Mouse (Mus musculus) hindbrain, embryonic 12.5 days (tissue): Measurements from ENCODE around the gene Abca6. TPM values are rescaled to one million over a fixed set of nuclear protein-coding genes. Genes with fewer than 3 reads are reported as not detected.

ENCODE experiments used
- ATAC-seq: fragments of 200-750 bp; cut with Nextera tagmentation; 2 replicates; pipeline ENCODE4 v1.8.0; 2017; ENCODE audit warnings: moderate TSS enrichment; ENCODE audit not compliant: low FRiP score
- H3K27ac ChIP-seq: fragments of 300-500 bp; sonication (generic); 2 replicates; pipeline ENCODE4 v1.5.1; 2016; ENCODE audit warnings: mild to moderate bottlenecking
- H3K27me3 ChIP-seq: fragments of 300-500 bp; sonication (generic); 2 replicates; pipeline ENCODE4 v1.6.1; 2016; ENCODE audit warnings: mild to moderate bottlenecking
- H3K36me3 ChIP-seq: fragments of 300-500 bp; sonication (generic); 2 replicates; pipeline ENCODE4 v1.6.1; 2016; ENCODE audit warnings: mild to moderate bottlenecking
- H3K4me1 ChIP-seq: fragments of 300-500 bp; sonication (generic); 2 replicates; pipeline ENCODE4 v1.6.1; 2016
- H3K4me2 ChIP-seq: fragments of 300-500 bp; sonication (generic); replicated peaks from 2 replicates; pipeline ENCODE4 v1.6.1; 2016; ENCODE audit warnings: mild to moderate bottlenecking
- H3K4me3 ChIP-seq: fragments of 300-500 bp; sonication (generic); 2 replicates; pipeline ENCODE4 v1.5.1; 2016; ENCODE audit warnings: mild to moderate bottlenecking
- H3K9ac ChIP-seq: fragments of 300-500 bp; sonication (generic); 2 replicates; pipeline ENCODE4 v1.6.1; 2016; ENCODE audit warnings: mild to moderate bottlenecking, moderate library complexity
- H3K9me3 ChIP-seq: fragments of 300-500 bp; sonication (generic); replicated peaks from 2 replicates; pipeline ENCODE4 v1.6.1; 2016; ENCODE audit warnings: mild to moderate bottlenecking
- WGBS: fragments of 180-500 bp; shearing (Covaris S2); methylation state at CpG from one replicate; pipeline ENCODE4 v1.1.7; 2016; 5-methylcytosine and 5-hydroxymethylcytosine counted together
- polyA plus RNA-seq: library from polyadenylated mRNA; unstranded; fragments of >200 nt; fragmentation: Nextera tagmentation; extraction: Ambion mirVana; gene quantifications from 2 replicates; pipeline ENCODE4 v1.2.1, GENCODE M21; 2016

The Abca6 gene
- polyA plus RNA-seq, 1 experiment from 2014 or later = 0.35 TPM

DNA sequence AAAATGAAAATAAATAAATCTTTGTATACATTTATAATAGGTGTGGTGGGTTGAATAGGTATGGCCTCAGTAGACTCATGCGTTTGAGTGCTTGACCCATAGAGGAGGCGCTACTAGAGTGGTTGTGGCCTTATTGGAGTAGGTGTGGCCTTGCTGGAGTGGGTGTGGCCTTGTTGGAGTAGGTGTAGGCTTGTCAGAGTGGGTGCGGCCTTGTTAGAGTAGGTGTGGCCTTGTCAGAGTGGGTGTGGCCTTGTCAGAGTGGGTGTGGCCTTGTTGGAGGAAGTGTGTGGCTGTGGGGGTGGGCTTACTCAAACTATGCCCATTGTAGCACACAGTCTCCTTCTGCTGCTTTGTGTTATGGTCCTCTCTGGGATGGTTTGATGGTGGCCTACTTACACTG is 80.4 kb downstream of the Abca6 start:
- H3K27me3 ChIP-seq = no peaks in the 10 kb centered on the region
- ATAC-seq = no peak
- no peak overlapping the region for H3K9ac ChIP-seq
- no peaks in the 10 kb centered on the region for H3K36me3 ChIP-seq
- H3K9me3 ChIP-seq = no peaks in the 10 kb centered on the region
- H3K4me2 ChIP-seq = no peak overlapping the region
- no peak overlapping the region for H3K4me3 ChIP-seq
- 100% methylated on average over 3 of the region's 3 CpGs for WGBS
- H3K4me1 ChIP-seq = no peaks in the 10 kb centered on the region
- no peak overlapping the region for H3K27ac ChIP-seq

DNA sequence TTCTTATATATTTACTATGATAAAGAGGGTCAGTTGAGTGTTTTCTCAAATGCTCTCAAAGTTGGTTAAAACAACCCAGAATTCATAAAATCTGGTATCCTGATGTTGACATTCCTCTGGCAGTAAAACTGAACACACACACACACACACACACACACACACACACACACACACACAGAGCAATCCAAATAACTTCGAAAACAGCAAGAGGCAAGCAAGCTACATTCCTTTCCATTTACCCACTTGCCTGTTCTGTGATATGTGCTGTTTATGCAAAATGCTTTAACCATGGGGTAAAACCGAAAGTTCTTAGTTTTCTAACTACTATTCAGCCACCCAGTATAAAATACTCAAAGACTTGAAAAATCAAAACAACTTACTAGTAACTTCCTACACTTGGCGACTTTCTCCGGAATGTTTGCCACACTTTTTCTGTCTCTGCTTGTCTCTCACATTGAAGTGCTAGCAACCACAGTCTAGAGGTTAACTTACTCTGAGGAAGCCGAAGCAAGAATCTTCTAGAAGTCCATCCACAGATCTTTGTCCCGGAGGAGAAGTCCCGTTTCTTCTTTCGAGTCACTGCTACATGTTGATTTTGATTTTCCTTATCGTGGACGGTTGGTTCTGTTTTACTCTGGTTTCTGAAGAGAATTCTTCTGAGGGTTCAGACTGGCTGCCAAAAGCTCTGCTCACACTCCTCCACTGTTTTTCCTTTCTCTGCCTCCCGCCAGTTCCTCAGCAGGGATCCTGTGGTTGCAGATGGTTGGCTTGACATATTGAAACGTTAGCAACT is 83.9 kb downstream of the Abca6 start, which contains the start of gene Abca9:
Abca9 (minus strand) TSS at position 738 of the 793 bp plus-strand sequence.
- 47% methylated on average over 12 of the region's 12 CpGs for WGBS
- H3K4me3 ChIP-seq = no peak within 1 kb of the TSS
- no peak for ATAC-seq

DNA sequence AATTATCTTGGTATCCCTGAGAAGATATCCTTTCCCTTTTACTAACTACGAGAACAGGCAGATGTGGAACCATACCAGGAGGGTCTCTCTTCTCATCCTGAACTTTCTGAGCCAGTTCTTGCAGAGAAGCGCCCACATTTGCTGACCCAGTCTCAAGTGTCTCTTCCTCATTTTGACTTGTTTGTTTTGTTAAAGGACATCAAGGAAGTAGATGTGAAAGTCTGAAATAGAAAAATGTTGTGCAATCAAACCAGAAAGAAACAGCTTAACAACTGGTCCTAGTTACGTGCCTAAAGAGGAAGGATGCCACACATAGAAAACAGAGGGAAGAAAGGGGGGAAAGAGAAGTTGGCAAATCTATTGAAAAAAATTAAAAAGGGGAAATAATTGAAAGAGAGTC is 85.8 kb downstream of the Abca6 start:
- Histone ChIP-seq H3K27ac (no peak overlapping the region), H3K9me3 (no peaks in the 10 kb centered on the region), H3K36me3 (no peaks in the 10 kb centered on the region), H3K4me2 (no peak overlapping the region), H3K9ac (no peak overlapping the region), H3K4me3 (no peak overlapping the region), H3K4me1 (no peaks in the 10 kb centered on the region), H3K27me3 (no peaks in the 10 kb centered on the region)
- no peak for ATAC-seq
- 44% methylated on average over 3 of the region's 3 CpGs for WGBS

More for the DNA sequence above, 83.9 kb downstream of the Abca6 start, which contains the start of gene Abca9:
- H3K9me3 ChIP-seq = no peaks in the 10 kb centered on the region
- H3K4me1 ChIP-seq = no peaks in the 10 kb centered on the region
- no peak within 1 kb of the TSS for H3K9ac ChIP-seq
- 0 out of 2 replicates have a peak within 1 kb of the TSS, but pooled peaks have one; percentile 25 for H3K27ac ChIP-seq
- H3K27me3 ChIP-seq = no peaks in the 10 kb centered on the region
- H3K36me3 ChIP-seq = no peaks in the 10 kb centered on the region
- H3K4me2 ChIP-seq = no peak within 1 kb of the TSS; the same call in 1 of the 2 replicates

DNA sequence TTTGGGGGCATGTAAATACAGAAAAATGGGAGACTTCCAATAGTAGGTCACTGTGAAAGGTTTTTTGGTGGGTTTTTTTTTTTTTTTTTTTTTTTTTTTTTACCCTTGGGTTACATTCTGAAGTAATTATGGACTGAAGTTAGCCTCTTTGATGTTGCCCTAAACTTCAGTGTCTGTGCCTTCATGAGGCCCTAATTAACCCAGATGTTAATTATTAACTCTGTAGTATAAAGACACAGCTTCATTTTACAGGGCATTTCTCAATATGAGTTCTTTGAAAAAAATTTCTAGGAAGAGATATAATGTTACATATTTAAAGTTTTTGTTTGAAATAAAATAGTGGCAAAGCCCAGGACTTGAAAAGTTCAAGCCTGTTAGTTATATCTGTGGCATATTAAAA is 86.2 kb downstream of the Abca6 start:
- Histone ChIP-seq H3K4me1 (no peaks in the 10 kb centered on the region), H3K9me3 (no peaks in the 10 kb centered on the region), H3K4me3 (no peak overlapping the region), H3K27ac (no peak overlapping the region), H3K9ac (no peak overlapping the region), H3K27me3 (no peaks in the 10 kb centered on the region), H3K4me2 (no peak overlapping the region), H3K36me3 (no peaks in the 10 kb centered on the region)
- no peak for ATAC-seq

DNA sequence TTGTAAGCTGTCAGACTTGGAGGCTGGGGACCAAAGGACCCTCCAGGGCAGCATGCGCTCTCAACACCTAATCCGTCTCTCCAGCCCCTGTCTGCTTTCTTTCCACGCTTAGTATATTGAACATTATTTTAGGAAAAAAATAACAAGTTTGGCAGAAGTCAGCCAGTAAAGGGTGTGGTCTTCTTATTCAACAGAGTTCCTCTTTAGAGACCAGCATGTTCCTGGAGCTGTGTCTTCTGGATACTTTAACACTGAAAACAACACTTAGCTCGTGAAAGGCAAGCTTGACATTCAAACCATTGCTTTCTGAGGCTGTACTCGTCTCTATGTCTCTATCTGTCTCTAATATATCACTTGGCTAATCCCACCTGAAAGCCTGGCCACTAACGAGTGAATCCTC is 94.5 kb downstream of the Abca6 start:
- H3K27ac ChIP-seq = no peak overlapping the region
- H3K9ac ChIP-seq = no peak overlapping the region
- H3K9me3 ChIP-seq = no peaks in the 10 kb centered on the region
- no peaks in the 10 kb centered on the region for H3K27me3 ChIP-seq
- H3K4me1 ChIP-seq = no peaks in the 10 kb centered on the region
- no peak overlapping the region for H3K4me3 ChIP-seq
- WGBS = 81% methylated on average over 6 of the region's 6 CpGs
- no peak for ATAC-seq
- no peaks in the 10 kb centered on the region for H3K36me3 ChIP-seq
- no peak overlapping the region for H3K4me2 ChIP-seq

DNA sequence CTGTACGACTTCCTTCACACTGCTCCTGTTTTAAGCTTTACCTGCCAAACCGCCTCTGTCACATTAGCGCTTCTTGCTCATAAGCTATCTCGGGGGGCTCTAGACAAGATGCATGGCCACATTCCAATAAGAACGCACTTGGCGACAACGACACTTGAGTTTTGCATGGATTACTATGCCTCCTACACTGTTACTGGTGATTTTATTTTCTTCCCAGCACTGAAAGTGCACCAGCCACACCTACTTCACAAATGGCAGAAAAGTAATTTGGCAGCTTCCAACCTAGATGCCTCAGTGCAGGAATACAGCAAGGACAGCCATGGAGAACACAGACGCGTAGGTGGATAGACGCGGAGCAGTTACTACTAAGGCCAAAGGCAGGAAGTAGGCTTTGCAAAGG is 95.6 kb downstream of the Abca6 start:
- H3K9me3 ChIP-seq = no peaks in the 10 kb centered on the region
- H3K4me2 ChIP-seq = no peak overlapping the region
- no peak for ATAC-seq
- no peaks in the 10 kb centered on the region for H3K27me3 ChIP-seq
- H3K4me3 ChIP-seq = no peak overlapping the region
- no peak overlapping the region for H3K27ac ChIP-seq
- no peak overlapping the region for H3K9ac ChIP-seq
- H3K36me3 ChIP-seq = no peaks in the 10 kb centered on the region
- 95% methylated on average over 11 of the region's 11 CpGs for WGBS
- H3K4me1 ChIP-seq = no peaks in the 10 kb centered on the region

DNA sequence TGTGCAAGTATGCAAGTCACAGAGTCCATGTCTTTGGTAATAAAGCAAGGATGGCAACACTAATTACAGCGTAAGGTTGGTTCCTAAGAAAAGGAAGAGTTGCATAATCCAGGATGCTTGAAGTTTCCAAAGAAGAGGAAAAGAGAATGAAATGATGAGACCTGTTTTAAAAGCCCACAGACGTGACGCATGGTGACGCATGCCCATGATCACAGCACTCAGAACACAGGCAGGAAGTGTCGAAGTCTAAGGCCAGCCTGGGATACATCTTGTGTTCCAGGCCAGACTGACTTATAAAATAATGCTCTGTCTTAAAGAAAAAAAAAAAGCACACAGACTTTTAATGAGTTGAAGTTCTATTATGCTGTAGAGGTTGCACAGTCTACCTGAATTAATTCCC is 103.9 kb downstream of the Abca6 start:
- 97% methylated on average over 5 of the region's 5 CpGs for WGBS
- H3K27ac ChIP-seq = no peak overlapping the region
- no peaks in the 10 kb centered on the region for H3K4me1 ChIP-seq
- no peak overlapping the region for H3K4me3 ChIP-seq
- no peaks in the 10 kb centered on the region for H3K27me3 ChIP-seq
- H3K4me2 ChIP-seq = no peak overlapping the region
- no peaks in the 10 kb centered on the region for H3K36me3 ChIP-seq
- no peak overlapping the region for H3K9ac ChIP-seq
- no peaks in the 10 kb centered on the region for H3K9me3 ChIP-seq
- ATAC-seq = no peak

DNA sequence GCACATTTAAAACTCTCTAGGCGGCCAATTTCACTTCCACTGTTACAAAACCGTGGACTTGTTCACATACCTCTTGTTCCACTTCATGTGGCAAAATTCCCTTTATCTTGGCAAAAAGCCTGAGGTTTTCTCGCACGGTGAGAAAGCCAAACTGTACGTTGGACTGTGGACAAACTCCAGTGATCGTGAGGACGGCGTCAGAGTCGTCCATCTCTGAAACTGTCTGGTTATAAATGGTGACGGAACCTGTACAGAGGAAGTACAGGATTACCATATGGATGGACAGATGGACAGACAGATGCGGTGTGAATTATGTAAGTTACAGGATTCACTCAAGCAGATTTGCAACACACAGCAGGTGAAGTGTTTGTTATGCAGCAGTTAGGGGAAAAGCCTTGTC is 106.2 kb downstream of the Abca6 start:
- no peaks in the 10 kb centered on the region for H3K4me1 ChIP-seq
- no peaks in the 10 kb centered on the region for H3K27me3 ChIP-seq
- H3K9ac ChIP-seq = no peak overlapping the region
- H3K4me2 ChIP-seq = no peak overlapping the region
- no peak for ATAC-seq
- WGBS = 91% methylated on average over 11 of the region's 11 CpGs
- no peak overlapping the region for H3K4me3 ChIP-seq
- H3K27ac ChIP-seq = no peak overlapping the region
- no peaks in the 10 kb centered on the region for H3K9me3 ChIP-seq
- H3K36me3 ChIP-seq = no peaks in the 10 kb centered on the region

DNA sequence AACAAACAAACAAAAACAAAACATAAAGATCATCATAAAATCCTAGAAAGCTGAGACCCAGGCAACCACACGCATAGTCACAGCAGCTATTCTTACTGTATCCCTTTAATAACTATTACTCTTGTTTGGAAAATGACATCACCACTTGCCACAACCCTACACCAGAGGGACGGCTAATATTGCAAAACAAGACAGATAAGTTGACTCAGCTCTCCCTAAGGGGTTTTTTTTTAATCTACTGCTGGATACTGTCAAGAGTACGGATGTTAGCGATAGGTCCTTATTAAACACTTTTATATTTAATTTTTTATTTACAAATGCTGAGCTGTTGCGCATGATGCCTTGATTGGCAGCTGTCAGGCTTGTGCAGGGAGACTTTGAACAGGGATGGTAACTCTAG is 120.8 kb downstream of the Abca6 start:
- Histone ChIP-seq H3K27ac (no peak overlapping the region), H3K9ac (no peak overlapping the region), H3K4me2 (no peak overlapping the region), H3K4me1 (no peaks in the 10 kb centered on the region), H3K4me3 (no peak overlapping the region), H3K27me3 (no peaks in the 10 kb centered on the region), H3K9me3 (no peaks in the 10 kb centered on the region), H3K36me3 (no peaks in the 10 kb centered on the region)
- ATAC-seq = no peak
- WGBS = 86% methylated on average over 5 of the region's 5 CpGs

Other genes with a start within 250 kb of the Abca6 start
- 0.42 and 1.4 TPM in 2 replicates for gene Abca8a, start 155.8 kb downstream of the Abca6 start, polyA plus RNA-seq
- gene Abca9, start 83.6 kb downstream of the Abca6 start, polyA plus RNA-seq = 5.4 and 7.7 TPM in 2 replicates
- gene Abca5, start 85.9 kb upstream of the Abca6 start, polyA plus RNA-seq = 5.9 and 8.9 TPM in 2 replicates
- gene Map2k6, start 147.3 kb upstream of the Abca6 start, polyA plus RNA-seq = 27.8 and 34.4 TPM in 2 replicates